Mouse (Mus musculus): ENCODE results near the gene Itsn1.

DNA sequence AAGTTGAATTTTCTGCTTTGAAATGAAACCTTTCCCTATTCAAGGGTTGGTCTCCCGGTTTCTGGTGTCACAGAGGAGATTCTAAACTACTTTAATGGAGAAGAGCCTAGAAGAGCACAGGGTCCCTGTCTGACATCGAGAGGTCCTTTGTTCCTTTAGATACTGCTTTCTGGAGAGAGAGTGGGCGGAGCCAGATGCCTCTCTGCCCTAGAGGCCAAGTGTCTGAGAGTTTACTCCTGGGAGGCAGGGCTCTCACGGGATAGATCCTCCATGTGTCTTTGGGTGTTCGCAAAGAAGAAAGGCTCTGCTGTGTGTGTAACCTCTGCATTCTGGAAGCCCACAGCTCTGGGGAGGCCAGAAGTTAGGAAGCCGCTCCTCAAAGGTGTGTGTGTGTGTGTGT is 190.0 kb downstream of the Itsn1 start:
- TF ChIP-seq CTCF (IDR thresholded peaks at IDR 0.05; ENCODE audit: low read depth) (no peak), EP300 (optimal IDR thresholded peaks at IDR 0.05) (no peak)
